Mouse (Mus musculus): ENCODE results near the gene Aldh1a1.

DNA sequence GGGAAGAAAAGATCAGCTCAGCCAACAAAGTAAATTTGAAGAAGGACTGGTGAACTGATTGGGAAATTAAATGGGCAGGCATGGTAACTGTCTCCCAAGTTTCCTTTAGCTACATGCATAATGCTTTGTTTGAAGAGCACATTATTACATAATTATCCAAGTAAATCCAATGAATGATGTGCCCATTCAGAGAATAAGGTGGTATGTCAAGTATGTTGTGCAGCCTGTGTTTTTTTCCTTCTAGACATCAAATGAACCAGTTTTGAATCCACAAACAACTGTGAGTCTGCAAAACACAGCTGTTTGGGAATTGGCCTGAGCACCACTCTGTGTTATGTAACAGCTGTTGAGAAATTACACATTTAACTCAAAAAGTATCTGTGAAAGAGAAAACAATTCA lies 107.4 kb downstream of the Aldh1a1 start:
- no peak for TF ChIP-seq TBP (conservative IDR thresholded peaks at IDR 0.05; ENCODE audit: low read depth, low read length)
- no peak for TF ChIP-seq ETS1 (conservative IDR thresholded peaks at IDR 0.05; ENCODE audit: low read depth, low read length)
- no peak for TF ChIP-seq EP300 (IDR thresholded peaks at IDR 0.05; ENCODE audit: low read length)

All from CH12.LX (cell line).